Mouse (Mus musculus): ENCODE measurements around the gene St3gal6. TPM values are rescaled to one million over a fixed set of nuclear protein-coding genes. Genes with fewer than 3 reads are reported as not detected.
A peak's percentile ranks its signal among the peaks of the same experiment; 100 is the strongest.

St3gal6 gene
- total and polyA plus RNA-seq, 3 experiments = 4.0 to 8.9 TPM; not detected in 1

- Histone ChIP-seq H3K36me3 (ENCODE audit: control insufficient read depth in 1 of 2, insufficient read depth in 2 of 2, low read length in 2 of 2) (no peaks in the 10 kb centered on the region), H3K79me2 (ENCODE audit: control insufficient read depth, insufficient read depth, low read length, poor library complexity) (no peaks in the 10 kb centered on the region), H3K27ac (ENCODE audit: control insufficient read depth, low read depth, low read length) (no peak overlapping the region), H3K9me3 (replicated peaks; ENCODE audit: insufficient read depth, low read length) (no peaks in the 10 kb centered on the region), H3K27me3 (ENCODE audit: control insufficient read depth in 1 of 2, insufficient read depth in 2 of 2, low read length in 2 of 2) (no peaks in the 10 kb centered on the region), H3K4me1 (ENCODE audit: control insufficient read depth in 1 of 2, insufficient read depth in 2 of 2, low read length in 2 of 2) (no peaks in the 10 kb centered on the region), H3K4me3 (ENCODE audit: control insufficient read depth in 1 of 2, insufficient read depth in 1 of 2, low read depth in 2 of 2, low read length in 2 of 2) (no peak overlapping the region), H3K9ac (ENCODE audit: control insufficient read depth, low read depth, low read length, poor library complexity, severe bottlenecking) (no peak overlapping the region)
- no peak for DNase-seq (ENCODE audit: low read depth, low spot score)
- TF ChIP-seq JUND (IDR thresholded peaks at IDR 0.05; ENCODE audit: low read depth, low read length) = no peak
- no peak for TF ChIP-seq CHD1 (IDR thresholded peaks at IDR 0.05; ENCODE audit: low read depth, low read length)
- TF ChIP-seq EP300 (IDR thresholded peaks at IDR 0.05; ENCODE audit: low read depth in 1 of 2, low read length in 2 of 2) = no peak
- no peak for TF ChIP-seq ZMIZ1 (IDR thresholded peaks at IDR 0.05; ENCODE audit: low read depth, low read length)
- TF ChIP-seq SMC3 (IDR thresholded peaks at IDR 0.05; ENCODE audit: low read depth, low read length) = no peak
These were observed 47.7 kb downstream of the St3gal6 start for GRCm38 (mm10) chr16:58476363-58476762.

GRCm38 (mm10) chr16:58475544-58476154, 48.4 kb downstream of the St3gal6 start:
- H3K79me2 ChIP-seq (ENCODE audit: control insufficient read depth, insufficient read depth, low read length, poor library complexity) = no peaks in the 10 kb centered on the region
- DNase-seq (ENCODE audit: low read depth, low spot score) = no peak
- H3K4me3 ChIP-seq (ENCODE audit: control insufficient read depth in 1 of 2, insufficient read depth in 1 of 2, low read depth in 2 of 2, low read length in 2 of 2) = no peak overlapping the region
- peaks cover 0 to 3% of the 10 kb centered on the region in 2 experiments; a peak in 2 of 4 replicates for H3K36me3 ChIP-seq (ENCODE audit: control insufficient read depth in 1 of 2, insufficient read depth in 2 of 2, low read length in 2 of 2)
- no peaks in the 10 kb centered on the region for H3K9me3 ChIP-seq (replicated peaks; ENCODE audit: insufficient read depth, low read length)
- TF ChIP-seq NRF1 (IDR thresholded peaks at IDR 0.05; ENCODE audit: insufficient read depth, low read depth, low read length, poor library complexity, severe bottlenecking) = no peak
- TF ChIP-seq GATA1 (IDR thresholded peaks at IDR 0.05; ENCODE audit: low read depth, low read length) = no peak
- no peak for TF ChIP-seq POLR2AphosphoS2 (IDR thresholded peaks at IDR 0.05; ENCODE audit: low read length)
- TF ChIP-seq JUND (IDR thresholded peaks at IDR 0.05; ENCODE audit: low read depth, low read length) = no peak
- TF ChIP-seq GABPA (IDR thresholded peaks at IDR 0.05; ENCODE audit: low read depth, low read length) = no peak
- no peak overlapping the region for H3K27ac ChIP-seq (ENCODE audit: control insufficient read depth, low read depth, low read length)
- no peak overlapping the region for H3K9ac ChIP-seq (ENCODE audit: control insufficient read depth, low read depth, low read length, poor library complexity, severe bottlenecking)
- peaks cover 0 to 1% of the 10 kb centered on the region in 2 experiments; a peak in 3 of 4 replicates for H3K4me1 ChIP-seq (ENCODE audit: control insufficient read depth in 1 of 2, insufficient read depth in 2 of 2, low read length in 2 of 2)
- no peaks in the 10 kb centered on the region for H3K27me3 ChIP-seq (ENCODE audit: control insufficient read depth in 1 of 2, insufficient read depth in 2 of 2, low read length in 2 of 2)

- H3K27ac ChIP-seq (ENCODE audit: control insufficient read depth, low read depth, low read length) = no peak overlapping the region
- H3K9ac ChIP-seq (ENCODE audit: control insufficient read depth, low read depth, low read length, poor library complexity, severe bottlenecking) = no peak overlapping the region
- H3K36me3 ChIP-seq (ENCODE audit: control insufficient read depth in 1 of 2, insufficient read depth in 2 of 2, low read length in 2 of 2) = peaks cover 0 to 5% of the 10 kb centered on the region in 2 experiments; a peak in 2 of 4 replicates
- peak; percentile 17 for DNase-seq (ENCODE audit: low read depth, low spot score)
- H3K79me2 ChIP-seq (ENCODE audit: control insufficient read depth, insufficient read depth, low read length, poor library complexity) = no peaks in the 10 kb centered on the region
- TF ChIP-seq MEF2A (IDR thresholded peaks at IDR 0.05; ENCODE audit: extremely low read depth, insufficient replicate concordance, low read depth, low read length, poor library complexity, severe bottlenecking) = no peak
- no peak for TF ChIP-seq USF1 (IDR thresholded peaks at IDR 0.05; ENCODE audit: low read depth, low read length)
- H3K27me3 ChIP-seq (ENCODE audit: control insufficient read depth in 1 of 2, insufficient read depth in 2 of 2, low read length in 2 of 2) = no peaks in the 10 kb centered on the region
- no peaks in the 10 kb centered on the region for H3K9me3 ChIP-seq (replicated peaks; ENCODE audit: insufficient read depth, low read length)
- peaks cover 0 to 2% of the 10 kb centered on the region in 2 experiments; a peak in 3 of 4 replicates for H3K4me1 ChIP-seq (ENCODE audit: control insufficient read depth in 1 of 2, insufficient read depth in 2 of 2, low read length in 2 of 2)
- H3K4me3 ChIP-seq (ENCODE audit: control insufficient read depth in 1 of 2, insufficient read depth in 1 of 2, low read depth in 2 of 2, low read length in 2 of 2) = no peak overlapping the region
These were observed 49.2 kb downstream of the St3gal6 start for GRCm38 (mm10) chr16:58474875-58475274.

All from MEL (cell line).